Mouse (Mus musculus) midbrain, embryonic 13.5 days (tissue): ENCODE data around the gene Kctd10. TPM values are rescaled to one million over a fixed set of nuclear protein-coding genes. Genes with fewer than 3 reads are reported as not detected.

Experiments used
- ATAC-seq: fragments of 200-750 bp; cut with Nextera tagmentation; 2 replicates; pipeline ENCODE4 v1.8.0; 2017; ENCODE audit warnings: mild to moderate bottlenecking, moderate TSS enrichment, moderate library complexity
- H3K27ac ChIP-seq: fragments of 300-500 bp; sonication (generic); 2 replicates; pipeline ENCODE4 v1.5.1; 2015; ENCODE audit warnings: inconsistent platforms, mild to moderate bottlenecking, moderate library complexity
- H3K27me3 ChIP-seq: fragments of 300-500 bp; sonication (generic); 2 replicates; pipeline ENCODE4 v1.6.1; 2015; ENCODE audit warnings: mild to moderate bottlenecking, inconsistent platforms
- H3K36me3 ChIP-seq: fragments of 300-500 bp; sonication (generic); 2 replicates; pipeline ENCODE4 v1.6.1; 2015; ENCODE audit warnings: mild to moderate bottlenecking, inconsistent platforms
- H3K4me1 ChIP-seq: fragments of 300-500 bp; sonication (generic); replicated peaks from 2 replicates; pipeline ENCODE4 v1.6.1; 2015; ENCODE audit warnings: inconsistent platforms
- H3K4me2 ChIP-seq: fragments of 300-500 bp; sonication (generic); replicated peaks from 2 replicates; pipeline ENCODE4 v1.6.1; 2015; ENCODE audit warnings: moderate library complexity, mild to moderate bottlenecking, inconsistent platforms
- H3K4me3 ChIP-seq: fragments of 300-500 bp; sonication (generic); replicated peaks from 2 replicates; pipeline ENCODE4 v1.5.1; 2015; ENCODE audit warnings: mild to moderate bottlenecking, inconsistent platforms
- H3K9ac ChIP-seq: fragments of 300-500 bp; sonication (generic); replicated peaks from 2 replicates; pipeline ENCODE4 v1.6.1; 2015; ENCODE audit warnings: mild to moderate bottlenecking, inconsistent platforms
- H3K9me3 ChIP-seq: fragments of 300-500 bp; sonication (generic); 2 replicates; pipeline ENCODE4 v1.6.1; 2016; ENCODE audit warnings: mild to moderate bottlenecking, inconsistent platforms
- WGBS: fragments of 180-500 bp; shearing (Covaris S2); methylation state at CpG from one replicate; pipeline ENCODE4 v1.1.7; 2015; 5-methylcytosine and 5-hydroxymethylcytosine counted together
- polyA plus RNA-seq: library from polyadenylated mRNA; unstranded; fragments of >200 nt; fragmentation: Nextera tagmentation; extraction: Ambion mirVana; gene quantifications from 2 replicates; pipeline ENCODE4 v1.2.1, GENCODE M21; 2015

Kctd10 gene
- polyA plus RNA-seq, 1 experiment from 2014 or later: 92.8 TPM

DNA sequence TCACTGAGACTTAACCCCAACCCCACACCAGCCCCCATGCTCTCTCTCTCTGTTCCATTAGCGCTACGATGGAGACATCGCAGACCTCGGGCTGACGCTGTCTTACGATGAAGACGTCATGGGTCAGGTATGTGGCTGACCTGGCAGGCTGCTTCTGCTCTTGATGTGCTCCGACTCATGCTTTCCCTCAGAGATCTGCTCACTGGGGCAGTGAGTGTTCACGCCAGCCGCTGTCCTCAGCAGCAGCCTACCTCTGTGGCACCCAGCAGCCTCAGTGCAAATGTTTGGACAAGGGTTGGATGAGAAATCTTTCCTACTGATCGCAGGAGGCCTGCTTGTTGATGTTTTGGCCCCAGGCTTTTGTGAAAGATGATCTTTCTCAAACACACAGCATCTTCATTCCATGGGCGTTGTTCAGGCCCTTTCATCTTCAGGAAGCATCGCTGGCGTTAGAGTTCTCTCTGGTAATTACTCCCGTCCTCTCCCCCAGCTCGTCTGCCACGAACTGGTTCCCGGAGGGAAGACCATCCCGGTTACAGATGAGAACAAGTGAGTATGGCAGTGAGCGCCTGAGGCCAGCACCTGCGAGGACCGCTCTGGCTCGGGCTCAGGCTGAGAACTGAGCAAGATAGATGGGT is 32.2 kb upstream of the Kctd10 start:
- Histone ChIP-seq H3K27me3 (no peaks in the 10 kb centered on the region), H3K9me3 (no peaks in the 10 kb centered on the region), H3K9ac (no peak overlapping the region), H3K4me3 (no peak overlapping the region), H3K4me1 (no peaks in the 10 kb centered on the region), H3K4me2 (no peak overlapping the region), H3K27ac (no peak overlapping the region), H3K36me3 (peaks cover 100% of the 10 kb centered on the region)
- no peak for ATAC-seq
- 87% methylated on average over 23 of the region's 23 CpGs for WGBS

DNA sequence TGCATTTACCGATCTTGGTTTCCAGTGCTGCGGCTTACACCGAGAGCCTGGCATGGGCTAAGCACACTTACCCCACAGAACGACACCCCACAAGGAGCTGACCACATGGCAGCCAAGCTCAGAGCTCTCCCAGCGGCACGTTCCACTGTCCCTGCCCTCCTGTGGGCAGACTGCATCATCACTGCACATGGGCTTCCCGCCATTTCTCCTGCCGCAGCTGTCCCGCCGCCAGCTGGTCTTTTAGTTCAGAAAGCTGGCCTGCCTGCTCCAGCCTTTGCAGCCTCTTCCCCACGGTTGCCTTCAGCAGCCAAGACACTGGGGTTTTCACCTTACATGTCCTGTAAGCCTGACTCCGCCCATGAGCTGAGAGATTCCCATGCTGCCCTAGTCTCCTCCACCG is 30.1 kb upstream of the Kctd10 start:
- 91% methylated on average over 13 of the region's 13 CpGs for WGBS
- Histone ChIP-seq H3K9me3 (no peaks in the 10 kb centered on the region), H3K27ac (no peak overlapping the region), H3K27me3 (no peaks in the 10 kb centered on the region), H3K4me3 (no peak overlapping the region), H3K4me1 (no peaks in the 10 kb centered on the region), H3K4me2 (no peak overlapping the region), H3K9ac (no peak overlapping the region), H3K36me3 (peaks cover 100% of the 10 kb centered on the region)
- no peak for ATAC-seq

DNA sequence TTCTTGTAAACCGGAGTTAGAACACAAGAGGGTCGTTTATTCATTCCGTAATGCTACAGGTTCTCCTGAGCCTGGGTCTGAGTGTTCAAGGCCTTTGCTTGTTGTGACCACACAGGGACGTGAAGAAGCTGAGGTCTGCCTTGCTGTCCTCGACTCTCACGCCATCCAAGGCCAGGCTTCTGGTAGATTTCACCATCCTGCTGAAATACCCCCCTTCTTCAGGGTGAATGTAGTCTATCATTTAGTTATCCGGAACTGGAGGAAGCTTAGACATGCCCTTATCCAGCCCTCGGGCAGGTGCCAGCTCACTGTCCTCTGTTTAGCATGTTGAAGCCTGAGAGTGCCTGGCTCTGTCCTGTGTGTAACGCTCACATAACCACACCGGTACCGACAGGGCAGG is 28.5 kb upstream of the Kctd10 start:
- 93% methylated on average over 11 of the region's 11 CpGs for WGBS

DNA sequence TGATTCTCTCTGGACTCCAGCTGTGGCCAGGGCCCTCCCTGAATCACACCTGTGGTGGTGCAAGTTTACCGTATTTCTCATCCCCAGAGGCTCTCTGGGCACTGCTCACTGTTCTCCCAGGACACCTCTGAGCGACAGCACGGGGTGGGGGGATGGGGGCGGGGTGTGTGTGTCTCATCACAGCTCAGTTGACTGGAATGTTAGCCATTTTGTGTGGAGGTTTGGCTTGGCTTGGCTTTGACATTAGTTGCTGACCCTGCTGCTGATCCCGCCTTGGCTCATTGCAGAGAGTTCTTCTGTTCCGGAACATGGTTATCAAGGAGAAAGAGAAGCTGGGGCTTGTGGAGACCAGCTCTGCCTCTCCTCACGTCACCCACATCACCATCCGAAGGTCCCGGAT is 27.5 kb upstream of the Kctd10 start:
- H3K9me3 ChIP-seq: no peaks in the 10 kb centered on the region
- H3K27ac ChIP-seq: no peak overlapping the region
- no peak overlapping the region for H3K9ac ChIP-seq
- no peak overlapping the region for H3K4me2 ChIP-seq
- peaks cover 100% of the 10 kb centered on the region for H3K36me3 ChIP-seq
- no peaks in the 10 kb centered on the region for H3K4me1 ChIP-seq
- no peak for ATAC-seq
- no peak overlapping the region for H3K4me3 ChIP-seq
- 92% methylated on average over 9 of the region's 9 CpGs for WGBS
- H3K27me3 ChIP-seq: no peaks in the 10 kb centered on the region

More for the DNA sequence above, 28.5 kb upstream of the Kctd10 start:
- H3K27ac ChIP-seq: no peak overlapping the region
- no peak overlapping the region for H3K9ac ChIP-seq
- no peaks in the 10 kb centered on the region for H3K9me3 ChIP-seq
- H3K27me3 ChIP-seq: no peaks in the 10 kb centered on the region
- H3K4me1 ChIP-seq: no peaks in the 10 kb centered on the region
- no peak overlapping the region for H3K4me3 ChIP-seq
- ATAC-seq: no peak
- no peak overlapping the region for H3K4me2 ChIP-seq
- peaks cover 100% of the 10 kb centered on the region for H3K36me3 ChIP-seq

DNA sequence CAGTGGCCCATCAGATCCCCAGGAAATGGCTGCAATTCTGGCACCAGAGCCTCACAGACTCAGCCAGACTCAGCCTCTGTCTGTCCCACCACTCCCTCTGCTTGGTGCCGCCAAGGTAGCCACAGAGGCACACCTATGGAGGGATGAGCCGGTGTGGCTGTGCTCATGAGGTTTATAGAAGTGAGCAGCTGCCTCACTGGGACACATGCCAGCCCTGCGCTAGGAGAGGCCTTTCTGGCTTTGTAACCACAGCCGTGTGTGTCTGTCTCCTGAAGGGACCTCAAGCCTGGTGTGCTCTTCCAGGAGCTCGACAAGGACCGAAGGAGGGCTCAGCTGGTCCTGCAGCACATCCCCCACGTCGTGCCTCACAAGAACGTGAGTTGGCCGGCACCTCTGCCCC is 27.0 kb upstream of the Kctd10 start:
- Histone ChIP-seq H3K27me3 (no peaks in the 10 kb centered on the region), H3K4me3 (no peak overlapping the region), H3K4me2 (no peak overlapping the region), H3K9me3 (no peaks in the 10 kb centered on the region), H3K36me3 (peaks cover 100% of the 10 kb centered on the region), H3K9ac (no peak overlapping the region), H3K4me1 (no peaks in the 10 kb centered on the region), H3K27ac (no peak overlapping the region; the same call in 1 of the 2 replicates)
- WGBS: 89% methylated on average over 10 of the region's 10 CpGs
- ATAC-seq: no peak

DNA sequence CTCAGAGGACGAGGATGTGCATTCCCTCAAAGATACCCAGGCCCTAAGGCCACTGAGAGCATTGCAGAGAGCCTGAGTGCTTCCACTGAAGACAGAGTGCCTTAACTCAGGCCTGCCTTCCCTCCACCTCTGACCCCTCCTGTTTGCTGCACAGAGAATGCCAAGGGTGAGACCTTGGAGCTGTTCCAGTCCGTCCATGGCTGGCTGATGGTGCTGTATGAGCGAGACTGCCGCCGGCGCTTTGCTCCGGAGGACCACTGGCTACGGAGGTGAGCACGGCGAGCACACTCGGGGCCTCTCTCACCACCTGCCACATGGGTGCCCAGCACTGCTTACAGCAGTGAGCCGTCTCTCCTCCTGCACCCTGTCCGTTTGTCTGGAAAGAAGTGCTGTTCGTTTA is 26.3 kb upstream of the Kctd10 start:
- no peaks in the 10 kb centered on the region for H3K4me1 ChIP-seq
- H3K9ac ChIP-seq: no peak overlapping the region
- H3K4me2 ChIP-seq: no peak overlapping the region
- 91% methylated on average over 14 of the region's 14 CpGs for WGBS
- no peak overlapping the region for H3K4me3 ChIP-seq
- H3K27ac ChIP-seq: no peak overlapping the region
- no peaks in the 10 kb centered on the region for H3K9me3 ChIP-seq
- peaks cover 100% of the 10 kb centered on the region for H3K36me3 ChIP-seq
- ATAC-seq: no peak
- no peaks in the 10 kb centered on the region for H3K27me3 ChIP-seq

DNA sequence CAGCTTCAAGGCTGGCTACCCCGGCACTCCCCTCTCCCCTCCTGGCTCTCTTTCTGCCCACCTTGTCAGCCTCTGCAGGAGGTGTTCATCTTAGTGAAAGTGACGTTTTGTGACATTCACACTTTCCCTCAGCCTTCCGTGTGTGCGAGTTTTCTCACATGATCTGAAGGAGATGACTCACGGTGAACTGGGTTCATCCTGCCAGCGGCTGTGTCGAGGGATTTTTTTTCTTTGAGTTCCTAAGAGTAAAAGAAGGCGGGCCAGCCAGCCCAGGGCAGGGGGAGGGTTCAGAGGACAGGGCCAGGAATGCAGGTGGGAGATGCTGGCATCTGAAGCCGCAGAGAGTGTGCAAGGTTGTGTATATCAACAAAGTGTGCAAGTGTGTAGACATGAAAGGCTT is 12.9 kb upstream of the Kctd10 start:
- no peaks in the 10 kb centered on the region for H3K4me1 ChIP-seq
- H3K9me3 ChIP-seq: no peaks in the 10 kb centered on the region
- no peak overlapping the region for H3K27ac ChIP-seq
- H3K4me3 ChIP-seq: no peak overlapping the region
- H3K36me3 ChIP-seq: peaks cover 94% of the 10 kb centered on the region
- H3K9ac ChIP-seq: no peak overlapping the region
- 92% methylated on average over 9 of the region's 9 CpGs for WGBS
- H3K4me2 ChIP-seq: no peak overlapping the region
- no peak for ATAC-seq
- no peaks in the 10 kb centered on the region for H3K27me3 ChIP-seq

DNA sequence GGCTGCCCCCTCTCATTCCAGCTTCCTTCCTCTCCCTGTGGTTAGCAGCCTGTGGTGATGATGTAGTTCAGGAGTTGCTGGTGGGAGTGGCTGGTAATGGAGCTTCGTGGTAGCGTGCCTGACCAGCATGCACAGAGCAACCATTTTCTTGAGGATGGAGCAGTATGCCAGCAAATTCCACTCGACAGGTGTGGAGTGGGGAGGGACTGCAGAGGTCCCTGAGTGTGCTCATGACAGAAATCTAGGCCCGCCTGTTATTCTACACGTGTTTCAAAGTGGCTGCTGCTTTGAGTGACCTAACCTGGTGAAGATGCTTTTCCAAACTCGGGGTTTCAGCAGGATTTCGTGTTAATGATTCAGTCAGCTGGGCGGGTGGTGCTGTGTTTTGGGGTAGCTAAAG is 4.1 kb upstream of the Kctd10 start:
- H3K4me3 ChIP-seq: no peak overlapping the region
- 96% methylated on average over 8 of the region's 8 CpGs for WGBS
- H3K27ac ChIP-seq: no peak overlapping the region
- H3K27me3 ChIP-seq: no peaks in the 10 kb centered on the region
- H3K9me3 ChIP-seq: no peaks in the 10 kb centered on the region
- peaks cover 18% of the 10 kb centered on the region for H3K4me1 ChIP-seq
- no peak overlapping the region for H3K9ac ChIP-seq
- no peak for ATAC-seq
- H3K36me3 ChIP-seq: peaks cover 56% of the 10 kb centered on the region
- H3K4me2 ChIP-seq: no peak overlapping the region

DNA sequence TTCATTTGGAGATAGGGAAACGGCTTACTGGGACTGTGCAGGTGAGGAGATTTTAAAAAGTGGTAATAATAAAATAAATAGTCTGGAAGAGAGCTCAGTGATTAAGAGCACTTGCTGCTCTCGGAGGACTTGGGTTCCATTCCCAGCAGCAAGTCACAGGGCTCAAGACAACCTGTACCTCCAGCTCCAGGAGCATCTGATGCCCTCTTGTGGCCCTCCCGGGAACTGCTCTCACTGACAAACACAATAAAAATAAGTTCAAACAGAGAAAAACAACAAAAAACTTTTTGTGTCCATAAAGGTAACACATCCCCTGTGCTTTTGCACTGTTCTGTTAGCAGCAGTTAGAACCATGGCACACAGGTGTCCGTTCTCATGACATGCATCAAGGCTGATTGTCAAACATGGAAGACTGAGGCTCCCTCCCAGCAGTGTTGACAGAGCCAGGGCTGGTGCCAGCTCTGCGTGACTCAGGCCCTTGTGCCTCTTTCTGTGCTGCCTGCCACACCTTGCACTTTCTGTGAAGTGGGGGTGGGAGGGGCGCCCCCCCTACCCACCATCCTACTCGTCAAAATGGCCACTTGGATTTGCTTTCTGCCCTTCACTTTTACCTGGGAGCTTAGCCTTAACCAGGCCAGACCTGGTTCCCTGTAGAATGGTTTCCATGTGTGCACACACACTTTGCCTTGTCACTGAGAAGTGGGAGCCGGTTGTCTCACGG is 3.0 kb upstream of the Kctd10 start:
- Histone ChIP-seq H3K9me3 (no peaks in the 10 kb centered on the region), H3K9ac (no peak overlapping the region), H3K4me3 (no peak overlapping the region), H3K36me3 (peaks cover 45% of the 10 kb centered on the region), H3K27me3 (no peaks in the 10 kb centered on the region), H3K27ac (no peak overlapping the region), H3K4me2 (no peak overlapping the region), H3K4me1 (peaks cover 29% of the 10 kb centered on the region)
- 77% methylated on average over 9 of the region's 9 CpGs for WGBS
- no peak for ATAC-seq

DNA sequence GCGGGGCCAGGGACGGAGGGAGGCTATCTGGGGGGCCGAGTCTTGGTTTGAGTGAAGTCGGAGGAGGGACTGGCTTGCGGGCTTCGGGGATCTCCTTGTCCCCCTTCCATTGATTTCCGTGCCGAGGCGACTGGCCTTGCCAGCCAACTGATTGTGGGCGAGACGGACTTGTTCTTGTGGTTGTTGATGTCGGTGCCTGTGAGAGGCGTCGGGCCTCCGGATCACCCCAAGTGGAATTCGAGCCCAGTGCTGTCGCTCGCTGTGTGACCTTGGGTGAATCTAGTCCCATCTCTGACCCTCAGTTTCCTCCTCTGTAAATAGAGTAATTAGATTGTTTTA is 674 bp upstream of the Kctd10 start:
- peaks cover 48% of the 10 kb centered on the region for H3K4me1 ChIP-seq
- no peaks in the 10 kb centered on the region for H3K27me3 ChIP-seq
- ATAC-seq: 0 out of 2 replicates have a peak, but pooled peaks have one; percentile 4
- no peaks in the 10 kb centered on the region for H3K9me3 ChIP-seq
- peak overlapping the region; percentile 86 for H3K27ac ChIP-seq
- peaks cover 27% of the 10 kb centered on the region for H3K36me3 ChIP-seq
- peak overlapping the region; percentile 80 for H3K4me2 ChIP-seq
- peak overlapping the region; percentile 93 for H3K9ac ChIP-seq
- WGBS: under 1% methylated on average over 18 of the region's 18 CpGs
- H3K4me3 ChIP-seq: peak overlapping the region; percentile 93

DNA sequence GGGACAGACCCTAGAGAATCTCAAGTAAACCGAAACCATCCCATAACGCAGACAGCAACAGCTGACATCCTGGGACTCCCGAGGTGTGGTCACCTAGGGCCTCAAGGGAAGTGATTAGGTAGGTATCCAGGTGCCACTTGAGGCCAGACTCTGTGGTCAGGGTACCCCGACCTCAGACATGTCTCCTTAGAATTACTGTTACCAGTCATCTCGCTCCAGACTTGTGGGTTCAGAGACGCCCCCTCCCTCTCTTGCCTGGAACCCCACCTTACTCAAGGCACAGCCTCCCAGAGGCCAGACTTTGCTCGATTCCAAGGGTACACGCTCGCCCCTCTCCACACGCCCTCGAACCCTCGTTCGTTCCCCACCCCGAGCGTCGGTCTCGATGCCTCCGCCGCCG is 545 bp downstream of the Kctd10 start:
- peaks cover 29% of the 10 kb centered on the region for H3K36me3 ChIP-seq
- no peaks in the 10 kb centered on the region for H3K9me3 ChIP-seq
- peak overlapping the region; percentile 80 for H3K4me2 ChIP-seq
- WGBS: under 1% methylated on average over 20 of the region's 20 CpGs
- no peaks in the 10 kb centered on the region for H3K27me3 ChIP-seq
- peaks cover 50% of the 10 kb centered on the region for H3K4me1 ChIP-seq
- peak; percentile 62; the same call in 1 of the 2 replicates for ATAC-seq
- H3K4me3 ChIP-seq: peak overlapping the region; percentile 93
- peak overlapping the region; percentile 86 for H3K27ac ChIP-seq
- peak overlapping the region; percentile 93 for H3K9ac ChIP-seq

DNA sequence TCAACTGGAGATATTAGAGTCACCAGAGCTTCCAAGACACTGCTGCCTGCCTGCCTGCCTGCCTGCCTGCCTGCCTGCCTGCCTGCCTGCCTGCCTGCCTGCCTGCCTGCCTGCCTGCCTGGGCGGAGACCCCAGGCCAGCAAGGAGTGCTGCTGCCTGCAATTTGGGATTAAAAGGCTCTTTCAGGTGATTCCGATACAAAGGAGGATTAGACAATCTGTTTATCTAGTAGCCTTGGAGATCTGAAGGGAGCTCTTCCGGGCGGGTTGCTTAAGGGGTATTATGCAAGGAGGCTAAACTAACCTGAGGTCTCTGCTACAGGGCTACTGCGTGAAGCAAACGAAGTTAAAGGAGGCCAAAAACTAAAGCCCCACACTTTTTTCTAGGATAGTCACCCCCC is 1.4 kb downstream of the Kctd10 start:
- H3K9ac ChIP-seq: peak overlapping the region; percentile 93
- no peak for ATAC-seq
- 23% methylated on average over 6 of the region's 6 CpGs for WGBS
- 0 out of 2 replicates have a peak overlapping the region, but pooled peaks have one; percentile 30 for H3K27ac ChIP-seq
- no peaks in the 10 kb centered on the region for H3K27me3 ChIP-seq
- no peaks in the 10 kb centered on the region for H3K9me3 ChIP-seq
- H3K4me1 ChIP-seq: peaks cover 50% of the 10 kb centered on the region
- H3K4me2 ChIP-seq: peak overlapping the region; percentile 80
- peaks cover 30% of the 10 kb centered on the region for H3K36me3 ChIP-seq
- H3K4me3 ChIP-seq: peak overlapping the region; percentile 93
